Comparison of ENCODE assay signal across 21 mouse cellular contexts in the genomic region with DNA sequence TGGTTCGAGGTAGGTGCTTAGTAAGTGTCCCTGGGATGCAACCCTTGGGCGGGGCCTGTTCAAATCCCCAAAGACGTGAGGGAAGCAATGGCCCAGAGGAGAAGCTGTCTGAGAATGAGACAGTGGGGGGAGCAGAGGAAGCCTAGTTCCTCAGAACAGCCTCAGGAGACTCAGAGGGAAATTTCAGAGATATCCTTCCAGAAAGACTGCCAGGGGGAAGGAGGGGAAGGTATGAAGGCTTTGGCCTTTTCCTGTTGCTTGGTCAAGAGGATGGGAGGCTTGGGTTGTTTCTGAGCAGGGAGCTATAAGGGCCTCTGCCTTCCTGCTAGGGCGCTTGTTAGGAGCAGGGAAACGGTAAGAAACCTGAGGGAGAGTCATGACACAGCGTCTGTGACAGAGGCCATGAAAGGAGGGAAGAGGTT.
A peak's percentile ranks its signal among the peaks of the same experiment; 100 is the strongest.
DNase-seq lines count a peak whose midpoint lies in the region; ATAC-seq and TF ChIP-seq lines count a peak whose summit lies in the region.
"Had no signal": no experiment of that assay in that cellular context is flagged by ENCODE, and none has a peak within 500 bp of the region (broad histone marks: within the 10 kb centered on the region; RNA-seq: fewer than 3 reads in every experiment).

No protein-coding gene starts in this region.

- no peak overlapping the region for H3K9ac ChIP-seq in heart, embryonic 12.5 days
- H3K9ac ChIP-seq in heart, adult 2 months (ENCODE audit: low read depth, low read length) = no peak overlapping the region
- peak overlapping the region; percentile 18; the same call in 1 of the 2 replicates for H3K9ac ChIP-seq in lung, embryonic 16.5 days (ENCODE audit: low read length)
- H3K9ac ChIP-seq in stomach, embryonic 16.5 days (ENCODE audit: low read length) = no peak overlapping the region
- H3K9ac ChIP-seq: limb, embryonic 12.5 days; liver, embryonic 13.5 days; neural tube, embryonic 13.5 days had no signal

- intact Hi-C loops in heart, adult 2 months (cut with DNase I) = no loop called here

- peaks cover 53% of the 10 kb centered on the region for H3K4me1 ChIP-seq in heart, embryonic 12.5 days (replicated peaks)
- H3K4me1 ChIP-seq in heart, adult 2 months (ENCODE audit: control insufficient read depth, insufficient read depth, low read length) = peaks cover 10% of the 10 kb centered on the region
- peaks cover 33% of the 10 kb centered on the region for H3K4me1 ChIP-seq in lung, embryonic 16.5 days (replicated peaks; ENCODE audit: control insufficient read depth, insufficient read depth, low read length)
- H3K4me1 ChIP-seq in stomach, embryonic 16.5 days (ENCODE audit: control insufficient read depth, insufficient read depth, low read length) = peaks cover 12% of the 10 kb centered on the region

- 0 out of 2 replicates have a peak overlapping the region, but pooled peaks have one; percentile 13 for H3K27ac ChIP-seq in heart, embryonic 12.5 days (ENCODE audit: poor library complexity, severe bottlenecking)
- H3K27ac ChIP-seq in heart, adult 2 months = no peak overlapping the region; the same call in 1 of the 2 replicates
- peak overlapping the region; percentile 81 for H3K27ac ChIP-seq in lung, embryonic 16.5 days (ENCODE audit: low read length)
- peak overlapping the region; percentile 25; the same call in 1 of the 2 replicates for H3K27ac ChIP-seq in stomach, embryonic 16.5 days (ENCODE audit: low read length)
- H3K27ac ChIP-seq: gastrocnemius, adult 2 months; hindbrain, embryonic 10.5 days; limb, embryonic 12.5 days; liver, embryonic 13.5 days had no signal

- no peaks in the 10 kb centered on the region for H3K27me3 ChIP-seq in heart, embryonic 12.5 days (replicated peaks)
- H3K27me3 ChIP-seq in heart, adult 2 months (ENCODE audit: control insufficient read depth, insufficient read depth, low read length) = no peaks in the 10 kb centered on the region
- no peaks in the 10 kb centered on the region for H3K27me3 ChIP-seq in lung, embryonic 16.5 days (ENCODE audit: control insufficient read depth, insufficient read depth, low read depth, low read length)
- no peaks in the 10 kb centered on the region for H3K27me3 ChIP-seq in stomach, embryonic 16.5 days (ENCODE audit: control insufficient read depth, insufficient read depth, low read length)
- H3K27me3 ChIP-seq: limb, embryonic 12.5 days; liver, embryonic 13.5 days; neural tube, embryonic 13.5 days had no signal

- peak overlapping the region; percentile 11; the same call in 1 of the 2 replicates for H3K4me2 ChIP-seq in heart, embryonic 12.5 days
- peak overlapping the region; percentile 4; the same call in 1 of the 2 replicates for H3K4me2 ChIP-seq in lung, embryonic 16.5 days (ENCODE audit: low read depth, low read length)
- H3K4me2 ChIP-seq in stomach, embryonic 16.5 days (ENCODE audit: low read depth, low read length) = no peak overlapping the region
- H3K4me2 ChIP-seq: limb, embryonic 12.5 days; liver, embryonic 13.5 days; midbrain, embryonic 11.5 days; neural tube, embryonic 13.5 days had no signal

- DNase-seq in heart, adult 2 months = no peak
- DNase-seq in lung, postnatal 4 days = no peak
- DNase-seq in gastrocnemius, postnatal 4 days (ENCODE audit: low spot score in 2 of 2) = no peak
- DNase-seq in right cerebral cortex, postnatal 36 days (ENCODE audit: low spot score in 2 of 2) = no peak
- DNase-seq: adrenal gland, adult 2 months; cerebellum, adult 8-10 months; gastrocnemius, adult 2 months; kidney, adult 11 months; liver, embryonic 13.5 days; lung, postnatal 14 days; spleen, adult 18-20 months; thymus, adult 2 months had no signal

- no peaks in the 10 kb centered on the region for H3K36me3 ChIP-seq in heart, embryonic 12.5 days
- no peaks in the 10 kb centered on the region for H3K36me3 ChIP-seq in heart, adult 2 months (ENCODE audit: control insufficient read depth, insufficient read depth, low read length)
- no peaks in the 10 kb centered on the region for H3K36me3 ChIP-seq in lung, embryonic 16.5 days (ENCODE audit: control insufficient read depth, insufficient read depth, low read length)
- H3K36me3 ChIP-seq in stomach, embryonic 16.5 days (ENCODE audit: control insufficient read depth, insufficient read depth, low read length) = no peaks in the 10 kb centered on the region
- H3K36me3 ChIP-seq: hindbrain, embryonic 10.5 days; limb, embryonic 12.5 days; liver, embryonic 13.5 days; neural tube, embryonic 13.5 days had no signal

- ATAC-seq in heart, embryonic 12.5 days (ENCODE audit: insufficient number of reproducible peaks, low FRiP score) = no peak
- no peak for ATAC-seq in lung, embryonic 16.5 days (ENCODE audit: low read depth)
- ATAC-seq in granulocyte monocyte progenitor cell, adult 5-6 weeks (replicated peaks; ENCODE audit: poor library complexity, severe bottlenecking) = peak; percentile 33
- no peak for ATAC-seq in stomach, embryonic 16.5 days (ENCODE audit: insufficient read depth, low FRiP score)
- ATAC-seq: hindbrain, postnatal 0 days had no signal

- no peak for TF ChIP-seq EP300 in heart, adult 2 months (IDR thresholded peaks at IDR 0.05; ENCODE audit: insufficient read depth, low read depth, low read length)

- TF ChIP-seq POLR2A in heart, adult 2 months (IDR thresholded peaks at IDR 0.05; ENCODE audit: insufficient read depth, low read depth, low read length) = no peak

- no peak for TF ChIP-seq CTCF in heart, adult 2 months (IDR thresholded peaks at IDR 0.05)

- no peaks in the 10 kb centered on the region for H3K79me2 ChIP-seq in heart, adult 2 months (replicated peaks; ENCODE audit: control insufficient read depth, insufficient read depth, low read length)

- H3K9me3 ChIP-seq in heart, embryonic 12.5 days (replicated peaks) = no peaks in the 10 kb centered on the region
- no peaks in the 10 kb centered on the region for H3K9me3 ChIP-seq in lung, embryonic 16.5 days (ENCODE audit: control insufficient read depth, low read length)
- H3K9me3 ChIP-seq in stomach, embryonic 16.5 days (replicated peaks; ENCODE audit: control insufficient read depth, low read length) = no peaks in the 10 kb centered on the region
- H3K9me3 ChIP-seq: hindbrain, embryonic 10.5 days; limb, embryonic 12.5 days; liver, embryonic 13.5 days; neural tube, embryonic 13.5 days had no signal

- no peak overlapping the region for H3K4me3 ChIP-seq in heart, embryonic 12.5 days
- no peak overlapping the region for H3K4me3 ChIP-seq in heart, adult 2 months
- H3K4me3 ChIP-seq in lung, embryonic 16.5 days (ENCODE audit: low read length) = no peak overlapping the region
- H3K4me3 ChIP-seq in stomach, embryonic 16.5 days (replicated peaks; ENCODE audit: low read length) = no peak overlapping the region
- H3K4me3 ChIP-seq: gastrocnemius, adult 2 months; hindbrain, embryonic 10.5 days; limb, embryonic 12.5 days; liver, embryonic 13.5 days; neural tube, embryonic 13.5 days had no signal

- WGBS in heart, embryonic 12.5 days = 56% methylated on average over 6 of the region's 6 CpGs
- WGBS in heart, adult 2 months = 48% methylated on average over 6 of the region's 6 CpGs
- 49% methylated on average over 6 of the region's 6 CpGs for WGBS in lung, embryonic 16.5 days
- whole genome bisulfite sequencing in stomach, embryonic 16.5 days = 64% methylated on average over 6 of the region's 6 CpGs
